Mouse (Mus musculus) forebrain, embryonic 11.5 days (tissue): ENCODE results near the gene Tomm20. TPM values are rescaled to one million over a fixed set of nuclear protein-coding genes. Genes with fewer than 3 reads are reported as not detected.
"Not testable (repeated sequence)": the region's sequence is repeated elsewhere in the genome, so short reads cannot be mapped to it uniquely, and the experiment has no call there.

ENCODE experiments used
- ATAC-seq: fragments of 200-750 bp; cut with Nextera tagmentation; replicated peaks from 2 replicates; pipeline ENCODE4 v1.8.0; 2017; ENCODE audit warnings: moderate TSS enrichment; ENCODE audit not compliant: low FRiP score
- DNase-seq: peaks from one replicate; pipeline ENCODE4 v3.0.0-alpha.2; 2017; ENCODE audit warnings: low spot score
- H3K27ac ChIP-seq: fragments of 300-500 bp; sonication (generic); 2 replicates; pipeline ENCODE4 v1.5.1; 2014; ENCODE audit warnings: low read depth, low read length
- H3K27me3 ChIP-seq: fragments of 300-500 bp; sonication (generic); 2 replicates; pipeline ENCODE4 v1.6.1; 2014; ENCODE audit warnings: mild to moderate bottlenecking, low read length, mixed read lengths; ENCODE audit not compliant: control insufficient read depth, insufficient read depth
- H3K36me3 ChIP-seq: fragments of 300-500 bp; sonication (generic); 2 replicates; pipeline ENCODE4 v1.6.1; 2014; ENCODE audit warnings: mild to moderate bottlenecking, low read length, moderate library complexity, mixed read lengths; ENCODE audit not compliant: control insufficient read depth, insufficient read depth
- H3K4me1 ChIP-seq: fragments of 300-500 bp; sonication (generic); replicated peaks from 2 replicates; pipeline ENCODE4 v1.6.1; 2014; ENCODE audit warnings: low read length, mixed read lengths; ENCODE audit not compliant: control insufficient read depth, insufficient read depth
- H3K4me2 ChIP-seq: fragments of 300-500 bp; sonication (generic); 2 replicates; pipeline ENCODE4 v1.6.1; 2014; ENCODE audit warnings: low read depth, mild to moderate bottlenecking, low read length, moderate library complexity, mixed read lengths; ENCODE audit not compliant: severe bottlenecking
- H3K4me3 ChIP-seq: fragments of 300-500 bp; sonication (generic); 2 replicates; pipeline ENCODE4 v1.5.1; 2014; ENCODE audit warnings: low read depth, low read length
- H3K9ac ChIP-seq: fragments of 300-500 bp; sonication (generic); 2 replicates; pipeline ENCODE4 v1.6.1; 2014; ENCODE audit warnings: low read length
- H3K9me3 ChIP-seq: fragments of 300-500 bp; sonication (generic); 2 replicates; pipeline ENCODE4 v1.6.1; 2016; ENCODE audit warnings: low read length, mixed read lengths; ENCODE audit not compliant: control insufficient read depth
- WGBS: fragments of 180-500 bp; shearing (Covaris S2); extraction: QIAGEN DNeasy Blood & Tissue Kit; methylation state at CpG from one replicate; pipeline ENCODE4 v1.1.7; 2014; 5-methylcytosine and 5-hydroxymethylcytosine counted together
- polyA plus RNA-seq: library from polyadenylated mRNA; unstranded; fragments of >200 nt; fragmentation: Nextera tagmentation; extraction: Ambion mirVana; gene quantifications from 2 replicates; pipeline ENCODE4 v1.2.1, GENCODE M21; 2014

The Tomm20 gene
- polyA plus RNA-seq, 1 experiment from 2014 or later = 219 TPM

- no peak overlapping the region for H3K4me3 ChIP-seq
- no peak overlapping the region for H3K9ac ChIP-seq
- no peak for ATAC-seq
- no peaks in the 10 kb centered on the region for H3K27me3 ChIP-seq
- no peak overlapping the region for H3K27ac ChIP-seq
- DNase-seq = no peak
- no peaks in the 10 kb centered on the region for H3K9me3 ChIP-seq
- H3K36me3 ChIP-seq = no peaks in the 10 kb centered on the region
- WGBS = 91% methylated on average over 5 of the region's 5 CpGs
- no peak overlapping the region for H3K4me2 ChIP-seq
- H3K4me1 ChIP-seq = no peaks in the 10 kb centered on the region
These were observed 25.9 kb downstream of the Tomm20 start for GRCm38 (mm10) chr8:126919703-126920102.

DNA sequence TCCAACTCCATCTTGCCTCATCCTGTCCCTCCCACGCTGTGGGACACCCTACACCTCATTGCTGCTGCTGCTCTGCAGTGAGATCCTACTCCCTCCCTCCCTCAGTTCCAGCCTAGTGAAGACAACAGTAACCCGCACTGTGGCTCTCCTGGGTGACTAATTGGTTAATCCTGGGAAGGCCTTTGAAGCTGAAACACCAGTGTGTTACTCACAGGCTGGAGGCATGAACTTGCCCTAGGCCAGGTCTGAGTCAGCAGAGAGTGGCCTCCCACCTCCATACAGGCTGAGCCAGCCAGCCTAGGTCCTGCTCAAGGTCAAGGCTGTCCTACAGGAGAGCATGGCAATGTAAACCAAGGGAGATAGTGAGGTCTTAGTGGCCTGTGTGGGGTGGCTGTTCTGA is 26.4 kb downstream of the Tomm20 start:
- H3K4me1 ChIP-seq = no peaks in the 10 kb centered on the region
- H3K4me2 ChIP-seq = no peak overlapping the region
- WGBS = 69% methylated on average over 2 of the region's 2 CpGs
- no peaks in the 10 kb centered on the region for H3K36me3 ChIP-seq
- no peaks in the 10 kb centered on the region for H3K27me3 ChIP-seq
- H3K4me3 ChIP-seq = no peak overlapping the region
- H3K9ac ChIP-seq = no peak overlapping the region
- ATAC-seq (no peak), DNase-seq (no peak)
- H3K27ac ChIP-seq = no peak overlapping the region
- no peaks in the 10 kb centered on the region for H3K9me3 ChIP-seq

- 90% methylated on average over 1 of the region's 1 CpGs for WGBS
- H3K9ac ChIP-seq = no peak overlapping the region
- no peak for DNase-seq
- H3K27ac ChIP-seq = no peak overlapping the region
- H3K27me3 ChIP-seq = no peaks in the 10 kb centered on the region
- no peaks in the 10 kb centered on the region for H3K36me3 ChIP-seq
- no peaks in the 10 kb centered on the region for H3K4me1 ChIP-seq
- H3K4me3 ChIP-seq = no peak overlapping the region
- H3K9me3 ChIP-seq = no peaks in the 10 kb centered on the region
- no peak overlapping the region for H3K4me2 ChIP-seq
- no peak for ATAC-seq
These were observed 27.3 kb downstream of the Tomm20 start for GRCm38 (mm10) chr8:126918356-126918755.

- no peak overlapping the region for H3K27ac ChIP-seq
- no peaks in the 10 kb centered on the region for H3K9me3 ChIP-seq
- no peak overlapping the region for H3K4me3 ChIP-seq
- no peak for ATAC-seq
- no peak overlapping the region for H3K9ac ChIP-seq
- no peaks in the 10 kb centered on the region for H3K4me1 ChIP-seq
- no peak overlapping the region for H3K4me2 ChIP-seq
- no peaks in the 10 kb centered on the region for H3K27me3 ChIP-seq
- DNase-seq = no peak
- no peaks in the 10 kb centered on the region for H3K36me3 ChIP-seq
- WGBS = 73% methylated on average over 6 of the region's 6 CpGs
These were observed 28.3 kb downstream of the Tomm20 start for GRCm38 (mm10) chr8:126917179-126917905.

- 87% methylated on average over 4 of the region's 4 CpGs for WGBS
- Histone ChIP-seq H3K27me3 (no peaks in the 10 kb centered on the region), H3K9ac (no peak overlapping the region), H3K27ac (no peak overlapping the region), H3K4me2 (no peak overlapping the region), H3K9me3 (no peaks in the 10 kb centered on the region), H3K4me1 (no peaks in the 10 kb centered on the region), H3K4me3 (no peak overlapping the region), H3K36me3 (no peaks in the 10 kb centered on the region)
- ATAC-seq (no peak), DNase-seq (no peak)
These were observed 29.0 kb downstream of the Tomm20 start for GRCm38 (mm10) chr8:126916611-126917010.

DNA sequence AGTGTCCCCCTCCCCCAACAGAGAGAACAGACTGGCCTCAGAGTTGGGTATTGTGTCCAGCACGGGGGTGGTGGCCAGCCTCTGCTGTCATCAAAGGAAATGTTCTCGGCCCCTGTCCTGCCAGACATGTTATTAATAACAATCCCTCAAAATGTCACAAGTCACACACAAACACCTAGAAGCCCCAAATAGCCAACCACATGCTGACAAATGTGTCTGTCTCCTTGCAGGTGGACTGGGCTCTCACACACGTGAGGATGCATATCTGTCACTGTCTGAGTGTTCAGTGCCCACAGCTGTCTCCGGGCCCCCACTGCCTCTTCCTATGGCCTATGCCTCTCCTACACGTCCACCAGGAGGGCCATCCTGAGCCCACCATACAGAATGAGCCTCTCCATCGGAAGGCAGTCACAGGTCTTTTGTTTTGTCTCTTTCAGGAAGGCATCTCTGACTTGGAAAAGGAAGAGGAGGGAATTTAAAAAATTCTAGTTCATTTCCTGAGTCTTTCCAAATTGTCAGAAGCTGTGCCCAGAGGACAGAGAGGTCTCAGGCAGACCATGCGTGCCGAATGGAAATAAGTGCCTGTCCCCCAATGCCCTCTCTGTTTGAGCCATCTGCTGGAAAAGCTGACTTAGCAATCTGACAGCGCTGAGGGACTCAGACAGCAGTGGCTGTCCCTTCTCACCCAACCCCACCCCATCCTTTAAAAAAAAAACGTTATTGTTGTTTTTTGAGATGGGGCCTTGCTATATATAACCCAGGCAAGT is 30.9 kb downstream of the Tomm20 start:
- no peak overlapping the region for H3K9ac ChIP-seq
- WGBS = 55% methylated on average over 10 of the region's 10 CpGs

DNA sequence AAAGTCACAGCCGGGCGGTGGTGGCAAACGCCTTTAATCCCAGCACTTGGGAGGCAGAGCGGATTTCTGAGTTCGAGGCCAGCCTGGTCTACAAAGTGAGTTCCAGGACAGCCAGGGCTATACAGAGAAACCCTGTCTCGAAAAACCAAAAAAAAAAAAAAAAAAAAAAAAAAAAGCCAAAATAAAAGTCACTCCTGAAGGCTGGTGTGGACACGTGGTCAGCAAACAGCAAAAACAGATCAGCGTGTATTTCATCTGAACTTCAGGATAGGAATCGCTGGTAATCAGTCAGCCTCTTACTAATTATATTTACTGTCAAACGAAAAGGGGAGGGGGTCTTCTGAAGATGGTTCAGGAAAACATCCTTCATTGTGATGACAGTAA is 31.5 kb downstream of the Tomm20 start:
- not testable (repeated sequence) for ATAC-seq, H3K4me3 ChIP-seq, H3K36me3 ChIP-seq, H3K9me3 ChIP-seq, H3K27me3 ChIP-seq, H3K27ac ChIP-seq, H3K9ac ChIP-seq, H3K4me1 ChIP-seq, H3K4me2 ChIP-seq, DNase-seq
- 74% methylated on average over 9 of the region's 10 CpGs for WGBS

More for the DNA sequence above, 30.9 kb downstream of the Tomm20 start:
- DNase-seq = no peak
- Histone ChIP-seq H3K36me3 (no peaks in the 10 kb centered on the region), H3K27ac (no peak overlapping the region), H3K27me3 (no peaks in the 10 kb centered on the region), H3K4me2 (no peak overlapping the region), H3K4me1 (no peaks in the 10 kb centered on the region), H3K4me3 (no peak overlapping the region), H3K9me3 (no peaks in the 10 kb centered on the region)
- no peak for ATAC-seq

DNA sequence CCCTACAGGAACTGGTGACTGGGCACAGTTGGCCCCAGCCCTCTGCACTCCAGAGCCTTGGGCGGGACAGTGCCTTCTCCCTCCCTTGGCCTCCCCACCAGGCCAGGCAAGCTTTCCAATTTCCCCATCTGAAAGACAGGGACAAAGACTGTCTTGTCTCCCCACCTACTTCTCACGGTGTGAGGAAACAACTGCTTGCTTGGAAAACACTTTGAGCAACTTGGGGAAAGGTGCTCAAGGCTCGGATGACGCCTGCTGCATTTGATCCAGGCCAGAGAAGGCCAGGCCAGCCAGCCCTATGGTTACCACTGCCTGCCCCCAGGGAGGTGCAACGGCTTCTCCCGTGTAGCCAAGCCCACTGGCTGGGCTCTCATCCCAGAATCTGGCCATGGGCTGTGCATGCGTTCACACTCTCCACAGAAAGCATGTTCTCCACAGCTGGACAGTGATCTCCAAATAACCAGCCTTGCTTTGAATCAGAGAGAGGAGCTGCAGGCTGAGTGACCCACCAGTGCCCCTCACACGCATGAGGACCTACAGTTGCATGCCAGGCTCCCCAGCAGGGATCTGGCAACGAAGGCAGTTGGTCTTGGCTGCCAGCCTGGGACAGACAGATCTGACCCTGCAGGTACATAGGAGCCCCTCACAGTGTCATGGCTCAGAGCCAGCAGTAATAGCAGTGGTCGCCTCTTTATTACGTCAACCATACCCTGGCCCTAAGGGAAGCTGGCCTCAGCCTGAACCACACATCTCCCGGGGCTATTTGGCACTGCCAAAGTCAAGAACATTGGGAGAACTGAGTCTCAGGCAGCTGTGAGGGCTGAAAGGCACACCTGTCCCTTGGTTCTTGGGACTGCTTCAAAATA is 32.2 kb downstream of the Tomm20 start:
- H3K4me2 ChIP-seq = no peak overlapping the region
- 69% methylated on average over 12 of the region's 12 CpGs for WGBS
- ATAC-seq (no peak), DNase-seq (no peak)
- H3K4me1 ChIP-seq = no peaks in the 10 kb centered on the region
- H3K27me3 ChIP-seq = no peaks in the 10 kb centered on the region
- no peaks in the 10 kb centered on the region for H3K36me3 ChIP-seq
- H3K4me3 ChIP-seq = no peak overlapping the region
- H3K9ac ChIP-seq = no peak overlapping the region
- H3K27ac ChIP-seq = no peak overlapping the region
- no peaks in the 10 kb centered on the region for H3K9me3 ChIP-seq
